Mouse (Mus musculus) midbrain, embryonic 16.5 days (tissue): ENCODE data around the gene Ptpn5. TPM values are rescaled to one million over a fixed set of nuclear protein-coding genes. Genes with fewer than 3 reads are reported as not detected.
A peak's percentile ranks its signal among the peaks of the same experiment; 100 is the strongest.

ENCODE experiments used
- ATAC-seq: fragments of 200-750 bp; cut with Nextera tagmentation; 2 replicates; pipeline ENCODE4 v1.8.0; 2017; ENCODE audit warnings: moderate TSS enrichment
- H3K27ac ChIP-seq: fragments of 300-500 bp; sonication (generic); 2 replicates; pipeline ENCODE4 v1.5.1; 2014; ENCODE audit warnings: mild to moderate bottlenecking, low read length, mixed read lengths
- H3K27me3 ChIP-seq: fragments of 300-500 bp; sonication (generic); 2 replicates; pipeline ENCODE4 v1.6.1; 2014; ENCODE audit warnings: low read depth, low read length, mixed read lengths; ENCODE audit not compliant: control insufficient read depth, insufficient read depth
- H3K36me3 ChIP-seq: fragments of 300-500 bp; sonication (generic); 2 replicates; pipeline ENCODE4 v1.6.1; 2014; ENCODE audit warnings: mild to moderate bottlenecking, low read length, moderate library complexity, mixed read lengths; ENCODE audit not compliant: control insufficient read depth, insufficient read depth
- H3K4me1 ChIP-seq: fragments of 300-500 bp; sonication (generic); 2 replicates; pipeline ENCODE4 v1.6.1; 2014; ENCODE audit warnings: mild to moderate bottlenecking, low read length, mixed read lengths; ENCODE audit not compliant: control insufficient read depth, insufficient read depth
- H3K4me2 ChIP-seq: fragments of 300-500 bp; sonication (generic); 2 replicates; pipeline ENCODE4 v1.6.1; 2014; ENCODE audit warnings: mild to moderate bottlenecking, low read length, mixed read lengths
- H3K4me3 ChIP-seq: fragments of 300-500 bp; sonication (generic); 2 replicates; pipeline ENCODE4 v1.5.1; 2014; ENCODE audit warnings: low read depth, mild to moderate bottlenecking, low read length, moderate library complexity, mixed read lengths
- H3K9ac ChIP-seq: fragments of 300-500 bp; sonication (generic); 2 replicates; pipeline ENCODE4 v1.6.1; 2014; ENCODE audit warnings: low read depth, low read length, mixed read lengths
- H3K9me3 ChIP-seq: fragments of 300-500 bp; sonication (generic); replicated peaks from 2 replicates; pipeline ENCODE4 v1.6.1; 2014; ENCODE audit warnings: mild to moderate bottlenecking, low read length, mixed read lengths; ENCODE audit not compliant: control insufficient read depth, poor library complexity, severe bottlenecking
- WGBS: fragments of 180-500 bp; shearing (Covaris S2); extraction: QIAGEN DNeasy Blood & Tissue Kit; methylation state at CpG from one replicate; pipeline ENCODE4 v1.1.7; 2014; 5-methylcytosine and 5-hydroxymethylcytosine counted together
- polyA plus RNA-seq: library from polyadenylated mRNA; unstranded; fragments of >200 nt; fragmentation: Nextera tagmentation; extraction: Ambion mirVana; gene quantifications from 2 replicates; pipeline ENCODE4 v1.2.1, GENCODE M21; 2015

Ptpn5 gene
- 179 and 194 TPM in 2 replicates for polyA plus RNA-seq

GRCm38 (mm10) chr7:47133331-47133730, at the start of gene Ptpn5:
Gene Ptpn5 (minus strand): TSS chr7:47133684.
- H3K9me3 ChIP-seq: no peaks in the 10 kb centered on the region
- H3K36me3 ChIP-seq: no peaks in the 10 kb centered on the region
- H3K4me2 ChIP-seq: peak within 1 kb of the TSS; percentile 77
- 1% methylated on average over 13 of the region's 13 CpGs for WGBS
- H3K27ac ChIP-seq: peak within 1 kb of the TSS; percentile 93
- H3K4me1 ChIP-seq: peaks cover 26% of the 10 kb centered on the region
- ATAC-seq: 0 out of 2 replicates have a peak, but pooled peaks have one; percentile 6
- no peaks in the 10 kb centered on the region for H3K27me3 ChIP-seq
- peak within 1 kb of the TSS; percentile 85 for H3K4me3 ChIP-seq
- peak within 1 kb of the TSS; percentile 94 for H3K9ac ChIP-seq

GRCm38 (mm10) chr7:47170814-47171213, 37.3 kb upstream of the Ptpn5 start:
- 71% methylated on average over 5 of the region's 5 CpGs for WGBS
- Histone ChIP-seq H3K27ac (no peak overlapping the region), H3K4me3 (no peak overlapping the region), H3K27me3 (no peaks in the 10 kb centered on the region), H3K36me3 (no peaks in the 10 kb centered on the region), H3K4me1 (no peaks in the 10 kb centered on the region), H3K9me3 (no peaks in the 10 kb centered on the region), H3K4me2 (no peak overlapping the region), H3K9ac (no peak overlapping the region)
- no peak for ATAC-seq

- Histone ChIP-seq H3K27ac (no peak overlapping the region), H3K27me3 (no peaks in the 10 kb centered on the region), H3K9ac (no peak overlapping the region), H3K4me1 (no peaks in the 10 kb centered on the region), H3K36me3 (no peaks in the 10 kb centered on the region), H3K4me3 (no peak overlapping the region), H3K9me3 (no peaks in the 10 kb centered on the region), H3K4me2 (no peak overlapping the region)
- WGBS: 73% methylated on average over 4 of the region's 4 CpGs
- ATAC-seq: no peak
These were observed 31.5 kb upstream of the Ptpn5 start for GRCm38 (mm10) chr7:47165028-47165427.

- no peaks in the 10 kb centered on the region for H3K27me3 ChIP-seq
- H3K4me3 ChIP-seq: no peak overlapping the region
- H3K27ac ChIP-seq: no peak overlapping the region
- H3K9me3 ChIP-seq: no peaks in the 10 kb centered on the region
- ATAC-seq: no peak
- H3K9ac ChIP-seq: no peak overlapping the region
- no peak overlapping the region for H3K4me2 ChIP-seq
- no peaks in the 10 kb centered on the region for H3K36me3 ChIP-seq
- no peaks in the 10 kb centered on the region for H3K4me1 ChIP-seq
- 88% methylated on average over 4 of the region's 4 CpGs for WGBS
These were observed 29.7 kb upstream of the Ptpn5 start for GRCm38 (mm10) chr7:47163203-47163602.

- Histone ChIP-seq H3K9me3 (no peaks in the 10 kb centered on the region), H3K9ac (no peak overlapping the region), H3K36me3 (no peaks in the 10 kb centered on the region), H3K4me2 (no peak overlapping the region), H3K27ac (no peak overlapping the region), H3K4me3 (no peak overlapping the region), H3K4me1 (no peaks in the 10 kb centered on the region), H3K27me3 (no peaks in the 10 kb centered on the region)
- WGBS: 64% methylated on average over 2 of the region's 2 CpGs
- ATAC-seq: no peak
These were observed 25.0 kb upstream of the Ptpn5 start for GRCm38 (mm10) chr7:47158451-47158850.

GRCm38 (mm10) chr7:47157743-47158142, 24.3 kb upstream of the Ptpn5 start:
- H3K9ac ChIP-seq: no peak overlapping the region
- no peaks in the 10 kb centered on the region for H3K27me3 ChIP-seq
- WGBS: 80% methylated on average over 9 of the region's 9 CpGs
- ATAC-seq: no peak
- H3K36me3 ChIP-seq: no peaks in the 10 kb centered on the region
- H3K4me1 ChIP-seq: no peaks in the 10 kb centered on the region
- no peak overlapping the region for H3K4me3 ChIP-seq
- H3K27ac ChIP-seq: no peak overlapping the region
- no peaks in the 10 kb centered on the region for H3K9me3 ChIP-seq
- no peak overlapping the region for H3K4me2 ChIP-seq

GRCm38 (mm10) chr7:47155849-47156248, 22.4 kb upstream of the Ptpn5 start:
- 93% methylated on average over 2 of the region's 2 CpGs for WGBS
- no peak overlapping the region for H3K27ac ChIP-seq
- no peaks in the 10 kb centered on the region for H3K27me3 ChIP-seq
- H3K9me3 ChIP-seq: no peaks in the 10 kb centered on the region
- no peaks in the 10 kb centered on the region for H3K36me3 ChIP-seq
- no peak for ATAC-seq
- H3K9ac ChIP-seq: no peak overlapping the region
- H3K4me3 ChIP-seq: no peak overlapping the region
- no peak overlapping the region for H3K4me2 ChIP-seq
- H3K4me1 ChIP-seq: no peaks in the 10 kb centered on the region

GRCm38 (mm10) chr7:47155396-47155795, 21.9 kb upstream of the Ptpn5 start:
- H3K4me2 ChIP-seq: no peak overlapping the region
- 91% methylated on average over 4 of the region's 4 CpGs for WGBS
- H3K4me3 ChIP-seq: no peak overlapping the region
- no peaks in the 10 kb centered on the region for H3K36me3 ChIP-seq
- no peak for ATAC-seq
- H3K27me3 ChIP-seq: no peaks in the 10 kb centered on the region
- H3K9ac ChIP-seq: no peak overlapping the region
- no peaks in the 10 kb centered on the region for H3K4me1 ChIP-seq
- H3K9me3 ChIP-seq: no peaks in the 10 kb centered on the region
- no peak overlapping the region for H3K27ac ChIP-seq

- 16% methylated on average over 11 of the region's 11 CpGs for WGBS
- Histone ChIP-seq H3K9me3 (no peaks in the 10 kb centered on the region), H3K4me2 (peak overlapping the region; percentile 24; the same call in 1 of the 2 replicates), H3K4me1 (no peaks in the 10 kb centered on the region), H3K27ac (no peak overlapping the region), H3K4me3 (no peak overlapping the region), H3K27me3 (no peaks in the 10 kb centered on the region), H3K9ac (no peak overlapping the region), H3K36me3 (no peaks in the 10 kb centered on the region)
- ATAC-seq: peak; percentile 81; the same call in 1 of the 2 replicates
These were observed 17.1 kb upstream of the Ptpn5 start for GRCm38 (mm10) chr7:47150420-47151061.
